Mouse (Mus musculus) cerebellum, adult 11-12 months (tissue): ENCODE data around the gene Ackr3.

ENCODE experiments used
- DNase-seq: peaks from one replicate; pipeline ENCODE4 v3.0.0; 2022

The Ackr3 gene

DNA sequence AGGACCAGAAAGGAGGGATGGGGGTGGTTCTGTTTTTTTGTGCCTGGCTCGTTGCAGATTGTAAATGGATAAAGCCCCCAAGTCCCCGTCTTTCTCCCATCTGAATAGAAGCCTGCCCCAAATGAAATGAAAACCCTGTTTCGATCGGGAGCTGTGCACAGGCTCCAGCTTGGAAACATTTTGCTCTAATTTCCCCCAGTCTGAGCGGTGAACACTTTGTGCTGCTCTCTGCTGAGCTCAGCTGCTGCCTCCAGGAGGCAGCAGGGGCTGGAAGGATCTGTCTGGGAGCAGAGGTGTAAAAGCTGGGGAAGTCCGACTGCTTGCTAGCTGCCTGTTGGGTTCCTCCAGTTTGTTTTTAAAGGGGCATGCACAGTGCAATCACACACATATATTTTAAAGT is 1.4 kb downstream of the Ackr3 start:
- peak; percentile 15 for DNase-seq

DNA sequence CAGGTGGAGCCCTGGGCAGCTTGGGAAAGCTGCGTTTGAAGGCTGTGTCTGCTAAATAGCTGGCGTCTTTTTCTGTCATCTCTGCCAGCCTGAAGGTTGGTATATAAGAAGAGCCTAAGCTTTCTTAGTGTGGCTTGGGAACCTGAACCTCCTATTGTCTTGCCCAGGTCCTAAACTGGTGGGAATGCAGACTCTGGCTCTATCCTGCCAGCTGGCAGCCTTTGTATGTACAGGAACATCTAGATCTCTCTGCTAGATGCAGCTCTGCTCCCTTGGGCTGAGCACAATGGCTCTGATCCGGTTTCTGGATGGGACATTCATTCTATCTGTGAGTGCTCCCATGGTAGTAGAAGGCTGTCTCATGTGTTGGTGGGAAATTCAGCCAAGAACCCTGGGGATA is 2.9 kb downstream of the Ackr3 start:
- no peak for DNase-seq

- DNase-seq: no peak
Observed at GRCm38 (mm10) chr1:90207279-90207678, 3.5 kb downstream of the Ackr3 start.

- no peak for DNase-seq
Observed at GRCm38 (mm10) chr1:90207739-90208502, 4.1 kb downstream of the Ackr3 start.

GRCm38 (mm10) chr1:90208503-90208860 is 4.7 kb downstream of the Ackr3 start:
- DNase-seq: no peak

- DNase-seq: no peak
Observed at GRCm38 (mm10) chr1:90209069-90209468, 5.3 kb downstream of the Ackr3 start.

DNA sequence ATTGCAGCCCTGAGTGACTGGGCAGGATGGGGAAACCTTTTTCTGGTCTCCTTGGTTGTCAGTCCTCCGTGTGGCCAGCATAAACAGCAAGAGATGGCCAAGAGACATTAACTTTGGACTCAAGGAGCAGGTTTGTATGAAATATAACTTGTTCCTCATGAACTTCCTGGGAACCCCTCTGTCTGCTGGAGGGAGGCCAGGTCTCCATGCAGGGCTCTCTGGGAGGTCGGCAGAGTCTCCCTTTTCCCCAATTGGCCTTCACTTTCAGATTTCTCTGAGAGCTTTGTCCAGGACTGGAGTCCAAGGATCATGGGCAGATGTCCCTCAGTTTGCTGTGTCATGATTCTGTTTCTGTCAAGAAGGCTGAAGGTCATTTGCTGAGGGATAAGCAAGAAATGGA is 6.0 kb downstream of the Ackr3 start:
- DNase-seq: no peak

DNA sequence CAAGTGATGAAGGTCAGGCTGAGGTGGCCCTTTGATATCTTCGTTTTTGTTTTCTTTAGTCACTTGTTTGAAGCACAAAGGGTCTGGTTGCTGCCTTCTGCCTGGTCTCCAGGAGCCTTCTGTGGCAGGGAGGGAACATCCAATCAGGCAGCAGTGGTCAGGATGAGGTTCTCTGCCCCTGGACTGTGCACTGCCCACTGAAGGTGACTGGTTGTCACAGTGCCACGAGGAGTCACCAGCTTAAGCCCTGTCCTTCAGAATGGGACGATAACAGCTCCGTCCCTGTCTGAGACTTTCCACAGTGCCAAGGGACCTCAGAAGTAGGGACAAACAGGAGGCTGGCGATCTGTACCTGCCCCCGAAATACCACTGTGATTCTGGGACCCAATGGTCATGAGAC is 6.6 kb downstream of the Ackr3 start:
- DNase-seq: no peak

- DNase-seq: no peak
Observed at GRCm38 (mm10) chr1:90210761-90211160, 7.0 kb downstream of the Ackr3 start.

GRCm38 (mm10) chr1:90212376-90212775 is 8.6 kb downstream of the Ackr3 start:
- DNase-seq: no peak

DNA sequence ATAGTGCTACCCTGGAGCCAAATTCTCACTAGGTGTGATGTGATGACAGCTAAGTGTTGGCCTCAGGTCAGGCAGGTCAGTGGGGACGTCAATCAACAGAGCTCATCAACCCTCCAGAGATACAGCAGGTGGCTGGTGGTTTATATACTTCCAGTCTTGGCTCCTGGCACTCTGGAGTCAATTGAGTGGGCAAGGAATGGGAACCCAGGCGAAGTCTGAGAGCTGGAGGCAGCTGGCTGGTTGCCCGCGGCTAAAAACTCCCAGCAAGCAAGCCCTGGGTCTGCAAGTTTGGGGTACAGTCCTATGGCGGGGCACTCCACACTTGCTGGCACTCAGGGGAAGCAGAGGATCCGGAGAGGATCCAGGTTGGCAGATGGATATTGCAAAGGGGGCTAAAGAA is 9.1 kb downstream of the Ackr3 start:
- DNase-seq: no peak

DNA sequence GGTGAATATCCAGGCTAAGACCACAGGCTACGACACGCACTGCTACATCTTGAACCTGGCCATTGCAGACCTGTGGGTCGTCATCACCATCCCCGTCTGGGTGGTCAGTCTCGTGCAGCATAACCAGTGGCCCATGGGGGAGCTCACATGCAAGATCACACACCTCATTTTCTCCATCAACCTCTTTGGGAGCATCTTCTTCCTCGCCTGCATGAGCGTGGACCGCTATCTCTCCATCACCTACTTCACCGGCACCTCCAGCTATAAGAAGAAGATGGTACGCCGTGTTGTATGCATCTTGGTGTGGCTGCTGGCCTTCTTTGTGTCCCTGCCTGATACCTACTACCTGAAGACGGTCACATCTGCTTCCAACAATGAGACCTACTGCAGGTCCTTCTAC is 10.2 kb downstream of the Ackr3 start:
- DNase-seq: no peak

GRCm38 (mm10) chr1:90214926-90215325 is 11.1 kb downstream of the Ackr3 start:
- DNase-seq: no peak

- DNase-seq: no peak
Observed at GRCm38 (mm10) chr1:90215881-90216280, 12.1 kb downstream of the Ackr3 start.

GRCm38 (mm10) chr1:90216395-90216794 is 12.6 kb downstream of the Ackr3 start:
- no peak for DNase-seq

DNA sequence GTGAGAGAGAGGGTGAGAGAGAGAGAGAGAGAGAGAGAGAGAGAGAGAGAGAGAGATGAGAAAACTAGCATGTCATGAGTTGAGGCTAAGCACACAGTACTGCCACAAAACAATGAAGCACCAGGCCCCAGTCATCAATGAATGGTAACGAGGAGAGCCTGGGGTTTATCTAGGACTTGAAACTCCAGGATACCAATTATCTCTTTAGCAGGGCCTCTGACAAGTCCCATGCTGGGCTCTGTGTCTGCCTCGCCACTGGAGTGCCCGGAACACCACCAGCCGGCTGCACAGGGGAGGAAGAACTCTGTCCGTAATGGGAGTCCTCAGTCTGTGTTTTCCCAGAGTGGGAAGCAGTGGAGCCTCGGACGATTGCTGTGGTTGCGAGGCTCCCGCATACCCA is 16.5 kb downstream of the Ackr3 start:
- no peak for DNase-seq

DNA sequence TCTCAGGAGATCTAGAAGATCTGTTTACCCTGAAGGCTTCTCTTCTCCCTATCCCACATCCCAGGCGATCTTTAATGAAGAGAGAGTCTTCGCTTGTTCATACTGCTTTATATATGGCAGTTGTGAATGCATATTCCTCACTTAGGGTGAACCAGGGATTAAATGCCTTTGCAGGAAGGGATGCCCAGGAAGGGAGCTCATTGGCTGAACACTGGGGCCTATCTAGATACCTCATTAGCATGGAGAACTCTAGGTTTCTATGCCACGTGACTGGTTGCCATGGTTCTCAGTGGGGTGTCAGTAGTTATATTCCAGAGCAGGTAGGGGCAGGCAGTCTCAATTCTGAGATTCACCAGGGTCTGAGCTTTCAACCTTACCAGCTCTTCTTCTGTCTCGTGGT is 17.1 kb downstream of the Ackr3 start:
- no peak for DNase-seq

- DNase-seq: no peak
Observed at GRCm38 (mm10) chr1:90221811-90222361, 18.1 kb downstream of the Ackr3 start.

DNA sequence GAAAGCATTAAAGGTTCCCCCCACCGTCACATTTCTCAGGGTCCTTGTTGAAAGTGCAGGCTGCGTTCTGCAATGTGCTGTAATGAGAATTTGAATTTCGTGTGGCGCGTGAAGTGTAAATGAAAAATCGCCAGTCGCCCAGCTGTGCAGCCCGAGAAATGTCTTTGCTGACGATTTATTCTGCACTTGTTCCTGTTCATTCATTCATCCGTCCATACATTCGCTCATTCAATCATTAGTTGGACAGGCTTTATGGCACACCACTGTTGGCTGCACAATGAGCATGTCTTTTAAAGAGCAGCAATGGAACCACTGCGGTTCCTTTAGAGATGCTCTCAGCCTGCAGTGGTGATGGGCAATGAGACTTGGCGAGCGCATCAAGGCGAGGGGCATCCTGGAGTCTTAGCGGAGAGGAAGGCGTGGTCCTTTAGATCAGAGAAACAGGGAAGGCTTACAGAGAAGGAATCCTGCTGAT is 18.7 kb downstream of the Ackr3 start:
- no peak for DNase-seq

GRCm38 (mm10) chr1:90223006-90223405 is 19.2 kb downstream of the Ackr3 start:
- DNase-seq: no peak

- no peak for DNase-seq
Observed at GRCm38 (mm10) chr1:90225603-90226254, 21.9 kb downstream of the Ackr3 start.

DNA sequence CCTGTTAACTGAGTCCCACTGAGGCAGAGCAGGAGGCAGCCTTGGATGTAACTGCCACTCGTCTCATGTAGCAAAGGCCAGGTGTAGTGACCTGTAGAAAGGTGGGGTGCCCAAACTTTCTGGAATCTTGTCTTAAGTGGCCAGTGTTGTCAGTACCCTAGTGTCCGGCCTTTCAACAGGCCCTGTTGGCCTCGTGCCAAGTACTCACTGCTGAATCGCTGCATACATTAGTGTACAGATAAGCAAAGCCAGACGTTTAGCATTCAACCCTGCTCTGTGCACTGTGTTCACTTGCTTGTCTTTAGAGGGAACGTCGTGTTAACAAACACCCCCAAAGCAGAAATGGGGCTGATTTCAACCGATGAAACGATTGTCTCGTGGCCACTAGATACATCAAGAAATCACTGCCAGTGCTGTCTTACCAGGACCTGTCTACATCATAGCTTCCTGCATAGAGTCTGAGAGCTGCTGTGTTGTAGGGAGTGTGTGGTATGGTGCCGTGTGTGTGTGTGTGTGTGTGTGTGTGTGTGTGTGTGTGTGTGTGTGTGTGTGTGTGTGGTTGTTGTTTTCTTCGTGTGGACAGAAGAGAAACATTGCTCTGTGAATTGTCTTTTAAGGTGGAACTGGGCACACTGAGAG is 24.0 kb downstream of the Ackr3 start:
- no peak for DNase-seq

- no peak for DNase-seq
Observed at GRCm38 (mm10) chr1:90228323-90228697, 24.5 kb downstream of the Ackr3 start.

- DNase-seq: no peak
Observed at GRCm38 (mm10) chr1:90230611-90231010, 26.8 kb downstream of the Ackr3 start.
